Mouse (Mus musculus) neural tube, embryonic 11.5 days (tissue): ENCODE results near the gene Npas4. TPM values are rescaled to one million over a fixed set of nuclear protein-coding genes. Genes with fewer than 3 reads are reported as not detected.
A peak's percentile ranks its signal among the peaks of the same experiment; 100 is the strongest.
"Not testable (repeated sequence)": the region's sequence is repeated elsewhere in the genome, so short reads cannot be mapped to it uniquely, and the experiment has no call there.

Source experiments
- ATAC-seq: fragments of 200-750 bp; cut with Nextera tagmentation; 2 replicates; pipeline ENCODE4 v1.8.0; 2017; ENCODE audit warnings: moderate number of reproducible peaks, mild to moderate bottlenecking, moderate TSS enrichment, moderate library complexity; ENCODE audit not compliant: insufficient read depth, low FRiP score, low TSS enrichment
- DNase-seq: peaks from one replicate; pipeline ENCODE4 v3.0.0-alpha.2; 2015; ENCODE audit warnings: low spot score
- H3K27ac ChIP-seq: fragments of 300-500 bp; sonication (generic); 2 replicates; pipeline ENCODE4 v1.5.1; 2014; ENCODE audit warnings: low read depth, mild to moderate bottlenecking, low read length
- H3K27me3 ChIP-seq: fragments of 300-500 bp; sonication (generic); 2 replicates; pipeline ENCODE4 v1.6.1; 2014; ENCODE audit warnings: mild to moderate bottlenecking, low read length, mixed read lengths; ENCODE audit not compliant: control insufficient read depth, insufficient read depth
- H3K36me3 ChIP-seq: fragments of 300-500 bp; sonication (generic); 2 replicates; pipeline ENCODE4 v1.6.1; 2014; ENCODE audit warnings: mild to moderate bottlenecking, low read length, moderate library complexity, mixed read lengths; ENCODE audit not compliant: control insufficient read depth, insufficient read depth
- H3K4me1 ChIP-seq: fragments of 300-500 bp; sonication (generic); 2 replicates; pipeline ENCODE4 v1.6.1; 2014; ENCODE audit warnings: low read length, mixed read lengths; ENCODE audit not compliant: control insufficient read depth, insufficient read depth
- H3K4me2 ChIP-seq: fragments of 300-500 bp; sonication (generic); 2 replicates; pipeline ENCODE4 v1.6.1; 2014; ENCODE audit warnings: low read depth, mild to moderate bottlenecking, moderate library complexity
- H3K4me3 ChIP-seq: fragments of 300-500 bp; sonication (generic); 2 replicates; pipeline ENCODE4 v1.5.1; 2014; ENCODE audit warnings: low read depth, low read length
- H3K9ac ChIP-seq: fragments of 300-500 bp; sonication (generic); 2 replicates; pipeline ENCODE4 v1.6.1; 2014; ENCODE audit warnings: mild to moderate bottlenecking, low read length
- H3K9me3 ChIP-seq: fragments of 300-500 bp; sonication (generic); 2 replicates; pipeline ENCODE4 v1.6.1; 2016; ENCODE audit warnings: low read length; ENCODE audit not compliant: control insufficient read depth
- WGBS: fragments of 180-500 bp; shearing (Covaris S2); extraction: QIAGEN DNeasy Blood & Tissue Kit; methylation state at CpG from one replicate; pipeline ENCODE4 v1.1.7; 2014; 5-methylcytosine and 5-hydroxymethylcytosine counted together
- polyA plus RNA-seq: library from polyadenylated mRNA; unstranded; fragments of >200 nt; fragmentation: Nextera tagmentation; extraction: Ambion mirVana; gene quantifications from 2 replicates; pipeline ENCODE4 v1.2.1, GENCODE M21; 2014

The Npas4 gene
- polyA plus RNA-seq, 1 experiment from 2014 or later: 0.12 TPM

GRCm38 (mm10) chr19:4981767-4982166 is 8.3 kb downstream of the Npas4 start:
- Histone ChIP-seq H3K4me1 (no peaks in the 10 kb centered on the region), H3K27ac (no peak overlapping the region), H3K4me3 (no peak overlapping the region), H3K9ac (no peak overlapping the region), H3K36me3 (no peaks in the 10 kb centered on the region), H3K9me3 (no peaks in the 10 kb centered on the region), H3K27me3 (peaks cover 31% of the 10 kb centered on the region), H3K4me2 (no peak overlapping the region)
- ATAC-seq (no peak), DNase-seq (peak; percentile 43)

- ATAC-seq (no peak), DNase-seq (no peak)
- Histone ChIP-seq H3K9ac (no peak overlapping the region), H3K27ac (no peak overlapping the region), H3K4me3 (no peak overlapping the region), H3K36me3 (peaks cover 8% of the 10 kb centered on the region; the same call in 1 of the 2 replicates), H3K9me3 (no peaks in the 10 kb centered on the region), H3K4me1 (no peaks in the 10 kb centered on the region), H3K27me3 (no peaks in the 10 kb centered on the region), H3K4me2 (no peak overlapping the region)
- 93% methylated on average over 2 of the region's 2 CpGs for WGBS
Observed at GRCm38 (mm10) chr19:4968236-4968635, 21.9 kb downstream of the Npas4 start.

GRCm38 (mm10) chr19:4961928-4962601 is 28.1 kb downstream of the Npas4 start, which contains the start of gene Mrpl11:
Gene Mrpl11, plus strand, starts transcription at chr19:4962147.
- ATAC-seq: peak; percentile 94

GRCm38 (mm10) chr19:4948641-4949040 is 41.5 kb downstream of the Npas4 start:
- not testable (repeated sequence) for H3K9ac ChIP-seq, DNase-seq, H3K27ac ChIP-seq, ATAC-seq, H3K4me1 ChIP-seq, H3K4me2 ChIP-seq, H3K9me3 ChIP-seq, H3K36me3 ChIP-seq, H3K4me3 ChIP-seq, H3K27me3 ChIP-seq
- 90% methylated on average over 9 of the region's 9 CpGs for WGBS

More at GRCm38 (mm10) chr19:4961928-4962601, 28.1 kb downstream of the Npas4 start, which contains the start of gene Mrpl11:
- H3K4me2 ChIP-seq: peak within 1 kb of the TSS; percentile 48
- H3K4me1 ChIP-seq: peaks cover 4% of the 10 kb centered on the region; the same call in 1 of the 2 replicates
- no peaks in the 10 kb centered on the region for H3K27me3 ChIP-seq
- H3K27ac ChIP-seq: peak within 1 kb of the TSS; percentile 69; the same call in 1 of the 2 replicates
- peak within 1 kb of the TSS; percentile 84 for H3K9ac ChIP-seq
- peaks cover 8% of the 10 kb centered on the region; the same call in 1 of the 2 replicates for H3K36me3 ChIP-seq
- no peaks in the 10 kb centered on the region for H3K9me3 ChIP-seq
- peak; percentile 91 for DNase-seq
- H3K4me3 ChIP-seq: peak within 1 kb of the TSS; percentile 73
- under 1% methylated on average over 34 of the region's 34 CpGs for WGBS

- Histone ChIP-seq H3K4me1 (peaks cover 4% of the 10 kb centered on the region), H3K9ac (no peak overlapping the region), H3K4me2 (no peak overlapping the region), H3K27ac (no peak overlapping the region), H3K9me3 (no peaks in the 10 kb centered on the region), H3K36me3 (no peaks in the 10 kb centered on the region), H3K27me3 (no peaks in the 10 kb centered on the region), H3K4me3 (no peak overlapping the region)
- ATAC-seq (no peak), DNase-seq (no peak)
- 44% methylated on average over 6 of the region's 6 CpGs for WGBS
Observed at GRCm38 (mm10) chr19:4945540-4945939, 44.6 kb downstream of the Npas4 start.

GRCm38 (mm10) chr19:4943253-4943588 is 46.9 kb downstream of the Npas4 start:
- peak overlapping the region; percentile 64 for H3K9ac ChIP-seq
- no peaks in the 10 kb centered on the region for H3K36me3 ChIP-seq
- ATAC-seq (no peak), DNase-seq (no peak)
- H3K4me1 ChIP-seq: peaks cover 4% of the 10 kb centered on the region
- no peak overlapping the region for H3K27ac ChIP-seq
- 10% methylated on average over 13 of the region's 13 CpGs for WGBS
- H3K9me3 ChIP-seq: no peaks in the 10 kb centered on the region
- H3K4me2 ChIP-seq: peak overlapping the region; percentile 99
- H3K27me3 ChIP-seq: no peaks in the 10 kb centered on the region
- peak overlapping the region; percentile 66 for H3K4me3 ChIP-seq

- WGBS: under 1% methylated on average over 50 of the region's 55 CpGs
- Histone ChIP-seq H3K9me3 (no peaks in the 10 kb centered on the region), H3K36me3 (no peaks in the 10 kb centered on the region), H3K27ac (no peak within 1 kb of the TSS), H3K9ac (peak within 1 kb of the TSS; percentile 64), H3K4me3 (peak within 1 kb of the TSS; percentile 66), H3K27me3 (no peaks in the 10 kb centered on the region), H3K4me1 (peaks cover 4% of the 10 kb centered on the region), H3K4me2 (peak within 1 kb of the TSS; percentile 99)
- DNase-seq (peak; percentile 88), ATAC-seq (peak; percentile 88)
Observed at GRCm38 (mm10) chr19:4942551-4943252, 47.4 kb downstream of the Npas4 start, which contains the start of gene Peli3. Gene Peli3, minus strand, starts transcription at chr19:4943127.

- Histone ChIP-seq H3K9me3 (no peaks in the 10 kb centered on the region), H3K27ac (no peak overlapping the region), H3K4me2 (no peak overlapping the region), H3K36me3 (no peaks in the 10 kb centered on the region), H3K4me3 (no peak overlapping the region), H3K27me3 (no peaks in the 10 kb centered on the region), H3K9ac (no peak overlapping the region), H3K4me1 (peaks cover 4% of the 10 kb centered on the region)
- no peak for ATAC-seq
- no peak for DNase-seq
- WGBS: 90% methylated on average over 17 of the region's 17 CpGs
Observed at GRCm38 (mm10) chr19:4937444-4938310, 52.4 kb downstream of the Npas4 start.
